Mouse (Mus musculus): Measurements from ENCODE around the gene Ciao2a. TPM values are rescaled to one million over a fixed set of nuclear protein-coding genes. Genes with fewer than 3 reads are reported as not detected.

Gene Ciao2a
- total RNA-seq, 1 experiment, result 55.9 TPM

DNA sequence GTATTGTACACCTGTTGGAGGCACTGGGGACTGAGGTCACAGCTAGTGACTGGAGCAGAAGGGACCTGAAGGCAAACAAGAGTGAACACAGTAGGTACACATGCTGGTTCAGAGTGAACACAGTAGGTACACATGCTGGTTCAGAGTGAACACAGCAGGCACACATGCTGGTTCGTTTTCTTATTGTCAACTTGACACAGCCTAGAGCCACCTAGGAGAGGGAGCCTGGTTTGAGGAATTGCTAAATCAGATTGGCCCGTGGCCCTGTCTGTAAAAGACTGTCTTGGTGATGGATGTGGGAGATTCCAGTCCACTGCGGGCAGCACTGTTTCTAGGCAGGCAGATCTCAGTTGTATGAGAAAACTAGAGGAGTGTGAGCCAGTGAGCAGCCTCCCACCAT lies 56.6 kb downstream of the Ciao2a start:
- DNase-seq (ENCODE audit: low read depth, low spot score), result no peak
- no peak for TF ChIP-seq ZNF384 (IDR thresholded peaks at IDR 0.05; ENCODE audit: low read depth, low read length)
- no peak for TF ChIP-seq CHD2 (IDR thresholded peaks at IDR 0.05; ENCODE audit: low read depth, low read length)
- TF ChIP-seq MAFK (IDR thresholded peaks at IDR 0.05; ENCODE audit: insufficient read depth, low read depth, low read length), result no peak
- Histone ChIP-seq H3K9me3 (ENCODE audit: control insufficient read depth, insufficient read depth, low read depth, low read length) (no peaks in the 10 kb centered on the region), H3K36me3 (ENCODE audit: control insufficient read depth, insufficient read depth, low read length, poor library complexity, severe bottlenecking) (no peaks in the 10 kb centered on the region), H3K4me3 (ENCODE audit: insufficient read depth in 1 of 2, low read depth in 1 of 2, low read length in 2 of 2, poor library complexity in 1 of 2, severe bottlenecking in 1 of 2) (no peak overlapping the region), H3K9ac (ENCODE audit: insufficient read depth, low read depth, low read length, poor library complexity, severe bottlenecking) (no peak overlapping the region), H3K27ac (ENCODE audit: insufficient read depth, low read depth, low read length, poor library complexity, severe bottlenecking) (no peak overlapping the region), H3K4me1 (ENCODE audit: control insufficient read depth in 2 of 2, insufficient read depth in 2 of 2, low read length in 2 of 2, poor library complexity in 1 of 2) (peaks cover 0 to 4% of the 10 kb centered on the region in 2 experiments; a peak in 1 of 4 replicates)
- in situ Hi-C loops (cut with MboI; ENCODE audit: low sequenced_read_pairs in 2 of 2, unreplicated experiment in 2 of 2), result no loop called here

- no peaks in the 10 kb centered on the region for H3K9me3 ChIP-seq (ENCODE audit: control insufficient read depth, insufficient read depth, low read depth, low read length)
- in situ Hi-C loops (cut with MboI; ENCODE audit: low sequenced_read_pairs in 2 of 2, unreplicated experiment in 2 of 2), result no loop called here
- TF ChIP-seq HCFC1 (IDR thresholded peaks at IDR 0.05; ENCODE audit: borderline replicate concordance, insufficient read depth, low read length) (no peak), ZNF384 (IDR thresholded peaks at IDR 0.05; ENCODE audit: low read depth, low read length) (no peak), CHD2 (IDR thresholded peaks at IDR 0.05; ENCODE audit: low read depth, low read length) (no peak), MAFK (IDR thresholded peaks at IDR 0.05; ENCODE audit: insufficient read depth, low read depth, low read length) (no peak), ZC3H11A (IDR thresholded peaks at IDR 0.05; ENCODE audit: borderline replicate concordance, low read depth, low read length) (no peak)
- H3K9ac ChIP-seq (ENCODE audit: insufficient read depth, low read depth, low read length, poor library complexity, severe bottlenecking), result no peak overlapping the region
- H3K27ac ChIP-seq (ENCODE audit: insufficient read depth, low read depth, low read length, poor library complexity, severe bottlenecking), result no peak overlapping the region
- peaks cover 0 to 4% of the 10 kb centered on the region in 2 experiments; a peak in 1 of 4 replicates for H3K4me1 ChIP-seq (ENCODE audit: control insufficient read depth in 2 of 2, insufficient read depth in 2 of 2, low read length in 2 of 2, poor library complexity in 1 of 2)
- no peak for DNase-seq (ENCODE audit: low read depth, low spot score)
- no peak overlapping the region for H3K4me3 ChIP-seq (ENCODE audit: insufficient read depth in 1 of 2, low read depth in 1 of 2, low read length in 2 of 2, poor library complexity in 1 of 2, severe bottlenecking in 1 of 2)
- no peaks in the 10 kb centered on the region for H3K36me3 ChIP-seq (ENCODE audit: control insufficient read depth, insufficient read depth, low read length, poor library complexity, severe bottlenecking)
These were observed 58.2 kb downstream of the Ciao2a start for GRCm38 (mm10) chr9:66184572-66184971.

DNA sequence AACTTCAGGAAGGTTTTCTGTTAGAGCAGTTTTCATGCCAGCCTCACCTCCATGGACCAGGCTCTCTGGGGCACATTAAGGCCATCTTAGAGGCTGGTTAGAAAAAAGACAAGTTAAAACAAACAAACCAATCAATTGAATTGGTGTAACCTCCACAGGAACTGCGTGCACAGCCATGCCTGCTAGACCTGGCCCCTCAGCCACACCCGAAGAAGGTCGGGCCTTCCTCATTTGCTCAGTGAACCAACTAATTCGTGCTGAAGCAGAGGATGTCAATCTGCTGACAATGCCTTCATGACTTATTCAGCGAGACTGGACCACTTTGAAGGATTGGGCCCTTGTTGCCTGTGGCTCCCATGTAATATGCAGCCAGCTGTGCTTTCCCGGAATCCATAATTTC lies 60.0 kb downstream of the Ciao2a start:
- TF ChIP-seq ZC3H11A (IDR thresholded peaks at IDR 0.05; ENCODE audit: borderline replicate concordance, low read depth, low read length) (no peak), HCFC1 (IDR thresholded peaks at IDR 0.05; ENCODE audit: borderline replicate concordance, insufficient read depth, low read length) (no peak), MAFK (IDR thresholded peaks at IDR 0.05; ENCODE audit: insufficient read depth, low read depth, low read length) (no peak), CHD2 (IDR thresholded peaks at IDR 0.05; ENCODE audit: low read depth, low read length) (no peak)
- Histone ChIP-seq H3K9ac (ENCODE audit: insufficient read depth, low read depth, low read length, poor library complexity, severe bottlenecking) (no peak overlapping the region), H3K4me1 (ENCODE audit: control insufficient read depth in 2 of 2, insufficient read depth in 2 of 2, low read length in 2 of 2, poor library complexity in 1 of 2) (peaks cover 0 to 2% of the 10 kb centered on the region in 2 experiments; a peak in 1 of 4 replicates), H3K4me3 (ENCODE audit: insufficient read depth in 1 of 2, low read depth in 1 of 2, low read length in 2 of 2, poor library complexity in 1 of 2, severe bottlenecking in 1 of 2) (no peak overlapping the region), H3K9me3 (ENCODE audit: control insufficient read depth, insufficient read depth, low read depth, low read length) (no peaks in the 10 kb centered on the region), H3K36me3 (ENCODE audit: control insufficient read depth, insufficient read depth, low read length, poor library complexity, severe bottlenecking) (no peaks in the 10 kb centered on the region), H3K27ac (ENCODE audit: insufficient read depth, low read depth, low read length, poor library complexity, severe bottlenecking) (no peak overlapping the region)
- no peak for DNase-seq (ENCODE audit: low read depth, low spot score)
- in situ Hi-C loops (cut with MboI; ENCODE audit: low sequenced_read_pairs in 2 of 2, unreplicated experiment in 2 of 2), result no loop called here

Other genes starting within 250 kb of the Ciao2a start
- 33.7 and 36.7 TPM in 2 replicates for gene Pclaf, start 236.4 kb upstream of the Ciao2a start, total RNA-seq (2012; rRNA removed)
- 13.5 and 18.6 TPM in 2 replicates for gene Trip4, start 217.8 kb upstream of the Ciao2a start, total RNA-seq (2012; rRNA removed)
- gene Csnk1g1, start 217.7 kb upstream of the Ciao2a start, total RNA-seq (2012; rRNA removed), result 23.5 and 25.4 TPM in 2 replicates
- gene Ppib, start 66.4 kb upstream of the Ciao2a start, total RNA-seq (2012; rRNA removed), result 891 and 1,136 TPM in 2 replicates
- 13.1 and 17.9 TPM in 2 replicates for gene Snx22, start 56.9 kb upstream of the Ciao2a start, total RNA-seq (2012; rRNA removed)
- 27.4 and 42.4 TPM in 2 replicates for gene Snx1, start within 50 bp of the Ciao2a start, total RNA-seq (2012; rRNA removed)
- 0.90 and 1.2 TPM in 2 replicates for gene Dapk2, start 31.6 kb downstream of the Ciao2a start, total RNA-seq (2012; rRNA removed)
- gene Herc1, start 223.8 kb downstream of the Ciao2a start, total RNA-seq (2012; rRNA removed), result 39.3 and 43.3 TPM in 2 replicates

All from ES-E14 (cell line).